Mouse (Mus musculus): Measurements from ENCODE around the gene Ino80b.

Ino80b gene

DNA sequence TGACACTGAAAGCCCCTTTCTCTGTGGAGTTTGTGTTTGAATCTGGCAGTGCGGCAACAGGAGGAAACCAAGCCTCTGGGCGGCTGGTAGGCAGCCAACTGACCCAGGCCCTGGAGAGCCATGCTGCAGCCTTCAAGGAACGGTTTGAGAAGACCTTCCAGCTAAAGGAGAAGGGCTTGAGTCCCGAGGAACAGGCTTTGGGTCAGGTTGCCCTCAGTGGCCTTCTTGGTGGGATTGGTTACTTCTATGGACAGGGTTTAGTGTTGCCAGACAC is 8.1 kb downstream of the Ino80b start:
- DNase-seq (ENCODE audit: low spot score): no peak

DNA sequence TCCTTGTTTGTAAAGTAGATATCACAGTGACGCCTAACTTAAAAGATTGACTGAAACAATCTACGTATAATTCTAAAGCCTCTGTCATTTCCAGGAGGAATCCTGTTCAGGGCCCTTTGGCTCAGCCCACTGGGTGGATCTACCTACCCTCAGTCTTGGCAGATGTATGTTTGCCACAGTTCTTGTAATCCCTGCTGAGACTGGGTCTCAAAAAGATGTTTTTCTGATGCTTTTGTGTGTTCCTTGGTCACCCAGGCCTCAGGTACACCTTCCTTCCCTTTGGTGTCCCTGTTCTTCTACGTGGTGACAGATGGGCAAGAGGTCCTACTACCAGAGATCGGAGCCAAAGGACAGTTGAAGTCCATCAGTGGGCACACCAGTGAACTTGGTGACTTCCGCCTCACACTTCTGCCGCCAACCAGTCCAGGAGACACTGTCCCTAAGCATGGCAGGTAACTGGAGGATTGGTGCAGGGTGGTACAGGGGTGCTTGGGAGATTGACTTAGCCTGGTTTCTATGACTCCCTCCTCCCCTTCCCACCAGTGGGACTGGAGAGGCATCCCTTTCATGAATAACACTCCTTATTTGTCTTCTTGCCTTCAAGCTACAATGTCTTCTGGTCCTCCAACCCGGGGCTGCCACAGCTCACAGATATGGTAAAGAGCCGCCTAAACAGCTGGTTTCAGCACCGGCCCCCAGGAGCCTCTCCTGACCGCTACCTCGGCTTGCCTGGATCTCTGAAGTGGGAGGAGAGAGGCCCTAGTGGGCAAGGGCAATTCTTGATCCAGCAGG is 8.7 kb downstream of the Ino80b start:
- no peak for DNase-seq (ENCODE audit: low spot score)

GRCm38 (mm10) chr6:83115682-83116372 is 9.4 kb downstream of the Ino80b start:
- DNase-seq (ENCODE audit: low spot score): no peak

DNA sequence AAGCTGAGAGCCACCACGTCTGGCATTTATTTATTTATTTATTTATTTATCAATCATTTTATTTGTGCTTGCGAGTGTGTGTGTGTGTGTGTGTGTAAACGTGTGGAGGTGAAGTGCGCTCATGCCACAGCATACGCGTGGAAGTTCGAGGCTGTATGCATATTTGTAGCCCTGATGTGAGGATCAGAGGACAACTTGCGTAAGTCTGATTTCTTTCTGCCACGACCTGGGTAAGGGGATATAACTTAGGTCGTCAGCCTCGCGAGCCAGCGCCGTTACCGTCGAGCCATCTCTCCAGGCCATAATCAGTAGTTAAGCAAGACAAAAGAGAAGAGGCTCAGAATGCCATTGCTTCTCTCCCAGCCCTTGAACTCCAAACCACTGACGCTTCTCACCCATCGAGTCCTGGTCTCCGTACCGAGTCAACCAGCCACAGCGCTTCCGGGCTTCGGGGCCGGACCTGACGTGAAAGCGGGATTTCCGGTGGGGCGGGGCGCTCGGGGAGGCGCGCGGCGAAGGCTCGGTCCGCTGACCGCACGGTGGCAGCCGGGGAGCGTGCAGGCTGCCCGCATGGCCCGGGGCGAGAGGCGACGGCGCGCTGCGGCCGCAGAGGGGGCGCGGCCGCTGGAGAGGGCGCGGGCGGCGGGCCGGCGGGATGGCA is 10.1 kb downstream of the Ino80b start, which contains the start of gene Mogs:
Mogs (plus strand) TSS at position 486 of the 661 bp plus-strand sequence.
- peak; percentile 88 for DNase-seq (ENCODE audit: low spot score)

DNA sequence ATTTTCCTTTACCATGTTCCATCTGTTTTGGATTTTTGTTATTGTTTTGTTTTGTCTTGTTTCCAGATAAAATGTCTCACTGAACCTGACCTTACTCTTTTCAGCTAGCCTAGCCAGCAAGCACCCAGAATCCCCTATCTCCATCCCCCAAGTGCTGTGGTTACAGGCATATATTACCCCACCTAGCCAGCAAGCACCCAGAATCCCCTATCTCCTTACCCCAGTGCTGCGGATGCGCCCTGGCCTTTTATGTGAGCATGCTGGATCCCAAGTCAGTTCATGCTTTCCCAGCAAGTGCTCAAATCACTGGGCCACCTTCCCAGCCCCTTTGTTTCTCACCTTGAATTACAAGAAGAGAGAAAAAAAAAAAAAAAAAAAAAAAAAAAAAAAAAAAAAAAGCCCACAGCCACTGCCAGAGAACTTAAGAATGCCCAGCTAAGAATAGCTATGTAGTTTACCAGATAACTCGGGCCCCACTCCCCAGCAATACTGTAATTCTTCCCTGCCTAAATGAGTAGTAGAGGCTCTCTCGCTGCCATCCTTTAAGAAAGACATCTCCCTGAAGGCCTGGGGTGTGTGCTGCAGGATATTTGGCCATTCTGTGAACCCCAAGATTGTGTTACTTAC is 13.6 kb downstream of the Ino80b start:
- no peak for DNase-seq (ENCODE audit: low spot score)

- peak; percentile 65 for DNase-seq (ENCODE audit: low spot score)
These were observed 16.2 kb downstream of the Ino80b start, which contains the start of gene Mrpl53 for GRCm38 (mm10) chr6:83108762-83109668. Mrpl53 (plus strand) TSS chr6:83109040.

- no peak for DNase-seq (ENCODE audit: low spot score)
These were observed 17.4 kb downstream of the Ino80b start for GRCm38 (mm10) chr6:83107566-83108400.

DNA sequence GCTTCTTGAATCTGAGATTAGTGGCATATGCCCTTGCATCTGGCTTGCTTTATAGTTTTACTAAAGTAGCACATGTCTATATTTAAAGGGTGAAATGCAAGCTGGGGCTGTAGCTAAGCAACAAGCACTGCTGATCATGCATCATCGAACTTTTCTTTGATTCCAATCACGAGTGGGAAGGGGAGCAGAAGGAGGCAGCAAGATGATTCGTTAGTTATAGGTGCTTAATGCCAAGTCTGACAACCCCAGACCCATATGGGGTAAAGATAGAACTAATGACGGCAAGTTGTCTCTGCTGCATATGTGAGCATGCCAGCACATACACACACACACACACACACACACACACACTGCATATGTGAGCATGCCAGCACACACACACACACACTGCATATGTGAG is 21.1 kb downstream of the Ino80b start:
- DNase-seq (ENCODE audit: low spot score): no peak

DNA sequence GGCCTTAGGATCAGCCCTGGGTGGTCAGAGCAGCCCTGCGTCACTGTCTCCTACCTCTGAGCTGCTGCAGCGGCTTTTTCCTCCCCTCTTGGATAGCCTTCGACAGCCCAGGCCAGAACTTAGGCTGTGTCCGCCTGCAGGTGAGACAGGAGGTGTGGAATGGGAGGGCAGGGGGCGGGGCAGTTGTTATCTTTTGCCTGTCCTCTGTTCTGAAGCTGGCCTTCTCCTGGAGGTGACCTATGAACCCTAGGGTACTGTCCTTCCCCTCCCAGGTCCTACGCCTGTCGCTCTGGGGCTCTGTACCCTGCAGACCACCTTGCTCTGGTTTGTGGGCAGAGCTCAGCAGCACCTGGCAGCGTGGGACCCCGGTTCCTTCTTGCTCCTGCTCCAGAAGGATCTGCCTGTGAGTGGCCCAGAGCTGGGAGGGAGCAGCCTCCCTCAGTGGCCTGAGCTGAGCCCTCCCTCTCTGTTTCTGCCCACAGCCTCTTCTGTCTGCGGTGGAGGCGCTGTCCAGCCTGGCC is 22.0 kb downstream of the Ino80b start:
- no peak for DNase-seq (ENCODE audit: low spot score)

DNA sequence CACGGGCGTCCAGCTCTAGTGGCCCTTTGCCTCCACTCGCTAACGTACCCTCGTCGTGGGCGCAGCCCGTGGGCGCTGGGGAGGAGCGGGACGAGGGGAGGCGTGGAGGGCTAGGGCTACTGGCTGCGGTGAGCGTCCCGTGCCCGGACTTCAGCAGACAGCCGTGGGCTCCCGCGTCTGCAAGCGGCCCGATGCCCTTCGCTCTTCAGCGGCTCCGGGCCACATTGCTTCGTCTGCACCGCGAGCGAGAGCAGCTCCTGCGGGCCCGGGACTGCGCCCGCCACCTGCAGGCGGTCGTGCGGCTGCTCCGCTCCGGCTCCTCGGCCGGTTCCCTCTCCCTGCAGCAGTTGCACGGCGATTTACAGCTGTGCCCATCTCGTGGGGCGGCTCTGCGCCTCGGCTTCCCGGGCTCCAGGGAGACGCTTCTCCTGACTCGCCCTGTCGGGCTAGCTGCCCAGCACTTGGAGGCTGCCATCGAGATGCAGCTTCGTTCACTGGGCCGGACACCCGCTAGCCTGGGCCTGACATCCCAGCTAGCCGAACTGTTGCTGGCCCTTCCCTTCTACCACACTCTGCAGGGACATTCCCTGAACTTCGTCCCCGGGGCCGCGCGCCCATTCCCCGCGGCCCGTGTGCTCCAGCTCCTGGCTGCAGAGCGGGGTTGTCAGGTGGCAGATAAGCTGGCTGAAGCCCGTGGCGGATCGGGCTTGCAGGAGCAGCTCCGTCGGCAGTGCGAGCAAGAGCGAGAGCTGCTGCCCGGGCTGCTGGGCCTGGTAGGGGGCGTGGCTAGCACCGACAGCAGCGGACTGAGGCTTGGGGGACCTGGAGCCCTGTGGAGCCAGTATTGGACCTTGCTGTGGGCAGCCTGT is 23.3 kb downstream of the Ino80b start:
- no peak for DNase-seq (ENCODE audit: low spot score)

GRCm38 (mm10) chr6:83101316-83101687 is 23.9 kb downstream of the Ino80b start, which contains the start of the genes Ccdc142 and Gm42688:
Ccdc142 (plus strand) TSS chr6:83101601.
Gm42688 (plus strand) TSS chr6:83101617.
- DNase-seq (ENCODE audit: low spot score): peak; percentile 87

GRCm38 (mm10) chr6:83098411-83098810 is 26.8 kb downstream of the Ino80b start:
- peak; percentile 68 for DNase-seq (ENCODE audit: low spot score)

DNA sequence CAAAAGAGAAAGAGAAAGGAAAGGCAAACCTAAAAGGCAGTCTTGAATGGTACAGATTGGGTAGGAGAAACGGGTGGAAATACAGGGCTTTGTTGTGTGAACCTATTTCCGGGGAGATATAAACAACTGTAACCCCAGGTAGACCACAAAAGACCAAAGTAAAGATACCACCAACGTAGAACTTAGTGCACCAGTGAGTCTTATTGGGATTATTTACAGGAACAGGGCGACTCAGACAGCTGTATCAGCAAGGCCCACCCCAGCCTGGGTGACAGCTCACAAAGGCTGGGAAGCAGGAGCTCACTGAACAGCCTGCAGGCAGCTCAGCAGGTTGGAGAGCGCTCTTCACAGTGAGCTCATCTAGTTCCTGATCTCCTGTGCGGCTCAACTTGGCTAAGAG is 29.3 kb downstream of the Ino80b start:
- DNase-seq (ENCODE audit: low spot score): no peak

GRCm38 (mm10) chr6:83092416-83093127 is 32.7 kb downstream of the Ino80b start:
- no peak for DNase-seq (ENCODE audit: low spot score)

DNA sequence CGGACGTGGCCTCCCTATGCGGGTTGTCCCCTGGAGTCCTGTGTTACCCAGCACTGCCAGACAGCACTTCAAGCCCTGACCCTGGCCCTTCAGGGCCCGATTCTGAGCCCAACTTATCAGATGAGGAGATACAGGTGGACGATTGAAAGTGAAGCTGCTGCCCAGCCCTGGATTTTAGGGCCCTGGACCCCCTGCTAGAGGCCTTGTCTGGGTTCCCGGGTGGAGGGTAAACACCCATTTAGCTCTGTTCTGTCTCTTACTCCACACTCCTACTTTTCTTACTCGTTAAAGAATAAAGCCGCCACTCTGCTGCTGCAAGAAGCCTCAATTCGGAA is 37.3 kb downstream of the Ino80b start:
- DNase-seq (ENCODE audit: low spot score): no peak

DNA sequence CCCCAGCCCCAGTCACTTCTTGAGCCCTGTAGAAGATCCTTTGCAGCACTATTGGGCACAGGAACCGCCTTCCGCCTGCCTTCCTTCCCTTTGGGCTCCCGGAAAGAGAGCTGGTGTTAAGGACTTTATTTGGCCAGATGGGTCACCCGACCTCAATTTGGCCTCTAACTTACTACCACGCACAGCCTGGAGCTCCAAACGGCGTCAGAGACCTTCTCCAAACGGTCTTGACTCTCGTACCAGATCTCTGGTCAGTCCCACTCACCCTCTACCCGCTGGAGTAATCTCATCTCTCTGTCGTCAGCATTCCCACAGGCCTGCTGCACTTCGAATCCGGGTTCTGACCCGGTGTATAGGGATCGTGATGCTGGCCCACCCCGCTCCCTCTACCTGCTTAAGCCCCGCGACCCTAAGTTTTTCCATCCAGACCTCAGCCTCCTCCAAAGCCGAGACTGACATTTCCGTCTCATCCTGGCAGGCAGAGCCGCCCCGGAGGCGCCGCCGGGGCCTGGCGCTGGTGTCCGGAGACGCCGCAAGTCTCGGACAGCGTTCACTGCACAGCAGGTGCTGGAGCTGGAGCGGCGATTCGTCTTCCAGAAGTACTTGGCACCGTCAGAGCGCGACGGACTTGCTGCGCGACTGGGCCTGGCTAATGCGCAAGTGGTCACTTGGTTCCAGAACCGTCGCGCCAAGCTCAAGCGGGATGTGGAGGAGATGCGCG is 37.9 kb downstream of the Ino80b start:
- no peak for DNase-seq (ENCODE audit: low spot score)

- no peak for DNase-seq (ENCODE audit: low spot score)
These were observed 38.9 kb downstream of the Ino80b start, which contains the start of gene Lbx2 for GRCm38 (mm10) chr6:83086121-83087035. Lbx2 (plus strand) TSS chr6:83086367.

All from ovary, adult 18-20 months (tissue).